Mouse (Mus musculus) forebrain, embryonic 13.5 days (tissue): ENCODE results near the gene Col19a1. TPM values are rescaled to one million over a fixed set of nuclear protein-coding genes. Genes with fewer than 3 reads are reported as not detected.

Experiments used
- ATAC-seq: fragments of 200-750 bp; cut with Nextera tagmentation; 2 replicates; pipeline ENCODE4 v1.8.0; 2017
- H3K27ac ChIP-seq: fragments of 300-500 bp; sonication (generic); 2 replicates; pipeline ENCODE4 v1.5.1; 2015; ENCODE audit warnings: inconsistent platforms, mild to moderate bottlenecking, moderate library complexity
- H3K27me3 ChIP-seq: fragments of 300-500 bp; sonication (generic); 2 replicates; pipeline ENCODE4 v1.6.1; 2015; ENCODE audit warnings: mild to moderate bottlenecking, inconsistent platforms
- H3K36me3 ChIP-seq: fragments of 300-500 bp; sonication (generic); 2 replicates; pipeline ENCODE4 v1.6.1; 2015; ENCODE audit warnings: mild to moderate bottlenecking, inconsistent platforms; ENCODE audit not compliant: poor library complexity, severe bottlenecking
- H3K4me1 ChIP-seq: fragments of 300-500 bp; sonication (generic); 2 replicates; pipeline ENCODE4 v1.6.1; 2015; ENCODE audit warnings: inconsistent platforms
- H3K4me2 ChIP-seq: fragments of 300-500 bp; sonication (generic); 2 replicates; pipeline ENCODE4 v1.6.1; 2015; ENCODE audit warnings: inconsistent platforms, mild to moderate bottlenecking, moderate library complexity
- H3K4me3 ChIP-seq: fragments of 300-500 bp; sonication (generic); 2 replicates; pipeline ENCODE4 v1.5.1; 2015; ENCODE audit warnings: mild to moderate bottlenecking, inconsistent platforms
- H3K9ac ChIP-seq: fragments of 300-500 bp; sonication (generic); 2 replicates; pipeline ENCODE4 v1.6.1; 2015; ENCODE audit warnings: mild to moderate bottlenecking, inconsistent platforms
- H3K9me3 ChIP-seq: fragments of 300-500 bp; sonication (generic); replicated peaks from 2 replicates; pipeline ENCODE4 v1.6.1; 2016; ENCODE audit warnings: inconsistent platforms
- WGBS: fragments of 180-500 bp; shearing (Covaris S2); methylation state at CpG from one replicate; pipeline ENCODE4 v1.1.7; 2015; 5-methylcytosine and 5-hydroxymethylcytosine counted together
- polyA plus RNA-seq: library from polyadenylated mRNA; unstranded; fragments of >200 nt; fragmentation: Nextera tagmentation; extraction: Ambion mirVana; gene quantifications from 2 replicates; pipeline ENCODE4 v1.2.1, GENCODE M21; 2015

The Col19a1 gene
- polyA plus RNA-seq, 1 experiment from 2014 or later = 0.48 TPM

DNA sequence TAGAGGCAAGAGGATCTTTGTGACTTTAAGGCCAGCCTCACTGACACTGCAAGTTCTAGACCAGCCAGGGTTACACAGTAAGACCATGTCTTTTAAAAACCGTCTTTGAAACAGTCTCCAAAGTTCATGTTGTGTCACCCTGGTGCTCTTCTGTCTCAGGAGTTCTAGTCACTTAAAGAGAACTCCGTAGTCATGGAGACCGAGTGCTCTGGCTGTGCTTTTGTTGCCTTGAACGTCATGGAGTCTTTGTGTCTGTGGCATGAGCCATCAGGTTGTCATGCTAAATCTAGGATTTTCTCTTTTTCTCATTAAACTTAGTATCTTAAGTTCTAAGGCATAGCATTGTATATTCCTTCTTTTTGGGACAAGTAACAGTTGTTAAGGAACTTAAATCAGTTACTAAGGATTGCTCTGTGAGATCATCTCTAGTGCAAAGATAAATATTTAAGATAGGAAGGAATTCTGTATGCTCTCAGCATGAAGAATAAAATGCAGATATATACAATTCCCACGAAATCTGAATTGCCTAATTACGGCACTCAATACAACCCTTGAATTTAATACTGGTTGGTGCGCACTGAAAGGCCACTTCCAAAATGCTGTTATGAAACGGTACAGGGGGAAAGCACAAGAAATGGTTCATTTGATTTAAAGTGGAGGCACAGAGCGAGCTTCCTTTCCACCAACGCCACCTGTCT lies 134.6 kb downstream of the Col19a1 start:
- peak; percentile 71 for ATAC-seq
- whole genome bisulfite sequencing = 36% methylated on average over 10 of the region's 10 CpGs
- no peak overlapping the region for H3K27ac ChIP-seq
- H3K27me3 ChIP-seq = no peaks in the 10 kb centered on the region
- no peak overlapping the region for H3K9ac ChIP-seq
- no peak overlapping the region for H3K4me2 ChIP-seq
- H3K4me3 ChIP-seq = no peak overlapping the region
- H3K4me1 ChIP-seq = peaks cover 10% of the 10 kb centered on the region
- no peaks in the 10 kb centered on the region for H3K36me3 ChIP-seq
- no peaks in the 10 kb centered on the region for H3K9me3 ChIP-seq

DNA sequence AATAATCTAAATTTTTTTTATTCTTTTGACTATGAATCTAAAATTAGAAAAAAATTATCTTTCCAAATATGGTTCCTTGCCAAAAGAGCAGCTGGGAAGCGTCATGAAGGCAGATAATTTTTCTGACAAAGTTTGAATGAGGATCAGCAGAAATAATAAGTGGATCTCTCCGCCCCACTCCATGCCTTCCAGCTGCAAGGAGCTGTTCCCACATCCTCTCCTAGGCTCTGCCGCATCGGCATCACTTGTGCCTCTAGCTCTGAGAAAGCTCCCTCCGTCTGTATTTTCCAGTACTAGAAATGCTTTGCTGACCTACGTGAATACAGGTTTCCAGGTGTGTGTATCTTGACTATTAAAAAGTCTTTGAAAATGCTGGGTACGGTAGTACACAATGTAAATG lies 135.1 kb downstream of the Col19a1 start:
- no peaks in the 10 kb centered on the region for H3K36me3 ChIP-seq
- WGBS = 60% methylated on average over 7 of the region's 7 CpGs
- ATAC-seq = no peak

DNA sequence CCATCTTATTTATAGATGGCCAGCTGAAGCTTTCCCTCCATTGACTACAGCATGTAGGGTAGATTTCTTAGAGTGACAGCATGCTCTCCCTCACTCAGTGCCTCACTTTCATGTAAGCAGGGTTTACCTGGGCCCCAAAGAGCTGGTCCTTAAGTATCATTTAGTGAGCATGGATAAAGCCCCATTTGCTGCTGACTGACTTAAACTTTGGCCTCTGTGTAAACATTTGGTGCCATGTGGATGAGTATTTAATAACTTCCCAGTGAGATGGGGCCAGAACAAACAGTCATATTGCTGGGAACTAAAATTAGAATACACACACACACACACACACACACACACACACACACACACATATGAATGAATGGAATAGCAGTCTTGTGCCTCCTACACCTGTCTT lies 149.8 kb downstream of the Col19a1 start:
- no peak for ATAC-seq
- Histone ChIP-seq H3K27ac (no peak overlapping the region), H3K27me3 (no peaks in the 10 kb centered on the region), H3K4me2 (no peak overlapping the region), H3K9me3 (no peaks in the 10 kb centered on the region), H3K36me3 (no peaks in the 10 kb centered on the region), H3K4me1 (no peaks in the 10 kb centered on the region), H3K4me3 (no peak overlapping the region), H3K9ac (no peak overlapping the region)

More for the DNA sequence above, 135.1 kb downstream of the Col19a1 start:
- no peak overlapping the region for H3K4me2 ChIP-seq
- H3K4me1 ChIP-seq = peaks cover 10% of the 10 kb centered on the region
- H3K9ac ChIP-seq = no peak overlapping the region
- H3K9me3 ChIP-seq = no peaks in the 10 kb centered on the region
- H3K27me3 ChIP-seq = no peaks in the 10 kb centered on the region
- H3K4me3 ChIP-seq = no peak overlapping the region
- H3K27ac ChIP-seq = no peak overlapping the region

DNA sequence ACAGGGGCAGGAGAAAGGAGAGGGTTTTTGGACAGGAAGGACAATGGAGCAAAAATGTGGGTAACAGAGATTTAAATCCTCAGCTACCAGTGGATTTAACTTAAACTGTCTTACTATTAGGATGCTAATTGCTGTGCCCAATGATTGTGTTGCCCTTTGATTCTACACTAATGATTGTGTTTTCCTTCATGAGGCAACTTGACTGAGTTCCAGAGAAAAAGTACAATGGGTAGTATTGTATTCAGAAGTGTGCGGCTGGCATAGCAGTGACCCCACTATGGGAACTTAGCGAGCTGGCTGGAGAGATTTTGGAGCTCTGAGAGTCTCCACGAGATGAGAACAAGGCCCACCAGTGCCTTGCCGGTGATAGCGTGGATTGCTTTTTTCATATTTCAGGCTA lies 159.0 kb downstream of the Col19a1 start:
- H3K36me3 ChIP-seq = no peaks in the 10 kb centered on the region
- no peaks in the 10 kb centered on the region for H3K4me1 ChIP-seq

DNA sequence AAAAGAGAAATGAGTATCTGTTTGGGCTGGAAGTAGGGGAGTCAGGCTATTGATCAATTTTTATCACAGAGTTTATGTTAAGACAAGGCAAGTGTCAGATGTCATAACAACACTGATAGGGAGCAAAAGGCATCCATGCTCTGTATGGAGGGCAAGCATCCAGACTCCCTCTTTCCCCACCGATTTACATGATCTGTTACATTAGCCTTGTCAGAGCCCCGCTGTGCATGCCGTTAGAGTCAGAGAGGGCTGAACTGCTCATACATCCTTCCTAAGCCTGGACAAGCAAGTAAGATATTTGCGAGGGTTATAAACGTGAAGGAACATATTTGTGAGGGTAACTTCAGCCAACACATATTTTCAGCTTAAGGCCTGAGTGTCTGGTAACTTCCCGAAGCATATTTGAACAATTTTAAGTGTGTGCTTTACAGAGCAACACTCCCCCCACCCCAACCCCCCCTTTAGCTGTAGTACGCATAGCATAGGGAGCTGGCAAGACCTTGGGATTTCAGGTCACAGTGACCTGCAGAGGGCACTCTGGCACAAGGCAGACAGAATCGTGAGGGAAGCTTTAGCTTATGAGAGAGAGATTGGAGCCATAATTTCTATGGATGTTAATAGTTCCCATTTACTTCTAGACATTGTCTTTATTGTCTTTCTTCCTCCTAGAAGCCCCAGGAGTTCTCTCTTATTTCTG lies 209.0 kb downstream of the Col19a1 start:
- peak; percentile 65; the same call in 1 of the 2 replicates for ATAC-seq
- 41% methylated on average over 8 of the region's 8 CpGs for WGBS

More for the DNA sequence above, 159.0 kb downstream of the Col19a1 start:
- Histone ChIP-seq H3K9ac (no peak overlapping the region), H3K27me3 (no peaks in the 10 kb centered on the region), H3K4me3 (no peak overlapping the region), H3K9me3 (no peaks in the 10 kb centered on the region), H3K4me2 (no peak overlapping the region), H3K27ac (no peak overlapping the region)
- no peak for ATAC-seq
- 72% methylated on average over 5 of the region's 5 CpGs for WGBS

DNA sequence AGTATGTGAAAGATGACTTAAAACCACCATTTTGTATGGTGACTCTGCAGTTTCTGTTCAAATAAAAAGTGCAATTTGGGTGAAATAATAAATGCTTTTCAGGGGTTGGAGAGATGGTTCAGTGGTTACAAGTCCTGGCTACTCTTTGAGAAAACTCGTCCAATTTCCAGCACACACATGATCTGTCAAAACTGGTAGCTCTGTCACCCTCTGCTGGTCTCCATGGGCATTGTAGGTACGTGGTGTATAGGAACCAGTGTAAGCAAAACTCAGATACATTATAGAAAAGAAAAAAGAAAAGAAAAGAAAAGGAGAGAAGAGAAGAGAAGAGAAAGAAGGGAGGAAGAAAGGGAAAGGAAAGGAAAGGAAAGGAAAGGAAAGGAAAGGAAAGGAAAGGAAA lies 212.4 kb downstream of the Col19a1 start:
- H3K4me2 ChIP-seq = no peak overlapping the region
- H3K9me3 ChIP-seq = no peaks in the 10 kb centered on the region
- H3K9ac ChIP-seq = no peak overlapping the region
- 27% methylated on average over 2 of the region's 2 CpGs for WGBS
- H3K27ac ChIP-seq = no peak overlapping the region
- no peak overlapping the region for H3K4me3 ChIP-seq
- H3K4me1 ChIP-seq = no peaks in the 10 kb centered on the region
- H3K27me3 ChIP-seq = no peaks in the 10 kb centered on the region
- no peaks in the 10 kb centered on the region for H3K36me3 ChIP-seq
- no peak for ATAC-seq

More for the DNA sequence above, 209.0 kb downstream of the Col19a1 start:
- Histone ChIP-seq H3K9ac (no peak overlapping the region), H3K4me1 (no peaks in the 10 kb centered on the region), H3K4me2 (no peak overlapping the region), H3K36me3 (no peaks in the 10 kb centered on the region), H3K4me3 (no peak overlapping the region), H3K27ac (no peak overlapping the region), H3K27me3 (no peaks in the 10 kb centered on the region), H3K9me3 (no peaks in the 10 kb centered on the region)

DNA sequence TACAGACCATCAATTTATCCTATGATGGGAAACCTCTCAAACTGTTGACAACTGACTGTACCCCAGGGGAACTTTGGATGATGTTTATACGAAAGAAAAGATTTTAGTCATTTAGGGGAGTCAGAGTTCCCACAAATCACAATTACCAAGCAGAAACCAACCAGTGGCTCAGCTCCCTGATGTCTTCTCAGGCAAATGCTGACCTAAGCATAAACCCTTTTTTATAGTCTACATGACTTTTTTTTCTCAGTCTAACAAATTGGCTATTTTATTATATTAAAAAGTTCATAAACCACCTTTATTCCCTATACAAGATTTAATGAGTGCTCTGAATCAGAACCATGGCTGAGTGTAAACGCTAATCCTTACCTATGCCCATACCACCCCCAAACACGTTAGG lies 213.6 kb downstream of the Col19a1 start:
- Histone ChIP-seq H3K27me3 (no peaks in the 10 kb centered on the region), H3K9ac (no peak overlapping the region), H3K4me3 (no peak overlapping the region), H3K4me1 (no peaks in the 10 kb centered on the region), H3K9me3 (no peaks in the 10 kb centered on the region), H3K36me3 (no peaks in the 10 kb centered on the region), H3K27ac (no peak overlapping the region), H3K4me2 (no peak overlapping the region)
- no peak for ATAC-seq
- 89% methylated on average over 3 of the region's 3 CpGs for WGBS

DNA sequence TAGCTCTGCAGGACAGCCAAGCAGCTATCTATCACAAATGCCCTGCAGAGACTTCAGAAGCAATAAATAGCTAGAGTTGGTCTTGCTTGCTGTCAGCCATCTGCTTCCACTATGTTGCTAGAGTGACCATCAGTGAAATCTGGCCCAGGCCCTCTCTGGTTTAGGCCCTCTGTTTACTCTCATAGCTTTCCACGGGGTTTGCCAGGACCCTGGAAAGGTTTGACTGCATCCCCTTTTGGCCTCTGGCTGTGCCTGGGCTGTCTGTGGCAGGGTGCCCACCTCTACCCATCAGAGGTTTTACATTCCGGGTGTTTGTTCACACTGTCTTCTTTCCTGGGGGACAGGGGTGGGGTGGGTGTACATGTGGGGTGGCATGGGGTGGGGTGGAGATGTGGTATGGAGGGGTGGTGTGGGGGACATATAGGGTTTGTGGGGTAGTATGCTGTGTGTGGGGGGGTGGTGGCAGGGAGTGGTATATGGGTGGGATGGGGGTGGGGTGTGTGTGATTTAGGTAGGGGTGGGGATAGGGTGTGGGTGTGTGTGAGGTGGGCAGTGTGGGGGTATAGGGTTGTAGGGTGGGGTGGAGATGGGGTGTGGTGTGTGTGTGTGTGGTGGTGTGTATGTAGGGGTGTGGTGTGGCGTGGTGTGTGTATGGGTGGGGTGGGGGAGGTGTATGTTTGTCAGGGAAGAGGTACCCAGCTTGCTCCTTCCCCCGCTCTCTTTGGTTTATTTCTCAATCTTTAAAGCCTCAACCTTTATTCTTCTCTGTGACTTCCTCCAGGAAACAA lies 214.6 kb downstream of the Col19a1 start:
- H3K36me3 ChIP-seq = no peaks in the 10 kb centered on the region
- WGBS = 87% methylated on average over 4 of the region's 4 CpGs
- no peak overlapping the region for H3K9ac ChIP-seq
- H3K9me3 ChIP-seq = no peaks in the 10 kb centered on the region
- ATAC-seq = peak; percentile 27; the same call in 1 of the 2 replicates
- H3K4me3 ChIP-seq = no peak overlapping the region
- no peaks in the 10 kb centered on the region for H3K4me1 ChIP-seq
- no peaks in the 10 kb centered on the region for H3K27me3 ChIP-seq
- H3K4me2 ChIP-seq = no peak overlapping the region
- H3K27ac ChIP-seq = no peak overlapping the region

DNA sequence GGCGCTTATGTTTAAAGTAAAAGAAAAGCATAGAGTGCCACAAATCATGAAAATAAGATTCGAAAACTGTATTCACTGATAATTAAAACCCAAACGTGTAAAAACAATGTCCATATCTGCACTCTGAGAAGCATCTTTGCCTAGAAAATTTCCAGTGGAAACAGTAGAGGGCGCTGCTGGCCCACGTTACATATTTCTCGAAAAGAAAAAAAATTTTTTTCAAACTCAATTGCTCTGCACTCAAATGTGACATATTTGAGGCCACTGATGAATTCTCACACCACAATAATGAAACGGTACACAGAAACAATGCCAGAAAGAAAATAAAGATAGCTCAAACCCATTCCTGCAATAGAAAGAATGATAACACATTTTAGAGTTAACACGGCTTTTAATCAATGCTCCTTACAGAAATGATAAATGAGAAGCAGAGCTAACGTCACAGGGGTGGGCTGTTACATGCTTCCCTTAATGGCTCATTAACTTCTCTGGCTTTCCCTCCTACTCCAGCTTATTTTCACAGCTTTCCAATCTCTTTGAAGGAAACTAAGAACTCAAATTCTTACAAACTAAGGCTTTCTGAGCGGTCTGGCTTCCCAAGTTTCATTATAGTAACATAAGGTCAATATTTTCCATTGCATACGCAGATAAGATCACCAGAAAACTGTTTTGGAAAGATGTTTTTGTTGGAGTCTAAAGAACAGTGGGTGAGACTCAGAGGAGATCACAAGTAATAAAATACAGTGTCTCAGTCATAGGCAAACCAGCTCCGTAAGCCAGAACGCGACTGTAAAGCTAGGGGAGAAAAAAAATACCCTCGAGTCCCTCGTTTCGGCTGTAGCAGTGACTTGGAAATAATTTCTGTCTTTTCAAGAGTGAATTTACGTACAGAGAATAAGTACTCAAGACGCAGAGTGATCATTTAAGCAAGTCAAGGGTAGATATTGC lies 219.4 kb downstream of the Col19a1 start:
- 47% methylated on average over 19 of the region's 19 CpGs for whole genome bisulfite sequencing

DNA sequence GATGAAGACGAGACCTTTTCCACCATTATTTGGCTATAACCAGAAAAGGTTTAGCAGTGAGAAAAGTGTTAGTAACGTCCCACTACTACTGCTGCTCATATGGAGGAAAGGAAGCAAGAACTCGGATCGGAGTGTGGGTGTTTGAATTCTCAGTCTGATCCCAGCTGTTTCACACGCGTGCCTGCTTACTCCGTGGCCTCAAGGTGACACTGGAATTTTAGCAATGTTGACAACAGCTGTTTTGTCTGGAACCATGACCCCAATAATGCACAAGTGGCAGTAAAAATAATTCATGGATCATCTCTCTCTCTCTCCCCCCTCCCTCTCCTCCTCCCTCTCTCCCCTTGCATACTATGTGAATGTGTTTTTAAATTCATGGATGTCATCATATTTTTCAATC lies 222.5 kb downstream of the Col19a1 start:
- no peaks in the 10 kb centered on the region for H3K36me3 ChIP-seq
- H3K27me3 ChIP-seq = no peaks in the 10 kb centered on the region
- H3K27ac ChIP-seq = no peak overlapping the region
- H3K4me2 ChIP-seq = no peak overlapping the region
- no peak overlapping the region for H3K4me3 ChIP-seq
- H3K9me3 ChIP-seq = no peaks in the 10 kb centered on the region
- no peaks in the 10 kb centered on the region for H3K4me1 ChIP-seq
- 86% methylated on average over 7 of the region's 7 CpGs for WGBS
- H3K9ac ChIP-seq = no peak overlapping the region
- ATAC-seq = no peak

More for the DNA sequence above, 219.4 kb downstream of the Col19a1 start:
- H3K36me3 ChIP-seq = no peaks in the 10 kb centered on the region
- no peak overlapping the region for H3K4me2 ChIP-seq
- H3K4me3 ChIP-seq = no peak overlapping the region
- no peak overlapping the region for H3K27ac ChIP-seq
- ATAC-seq = 0 out of 2 replicates have a peak, but pooled peaks have one; percentile 16
- H3K9me3 ChIP-seq = no peaks in the 10 kb centered on the region
- no peak overlapping the region for H3K9ac ChIP-seq
- no peaks in the 10 kb centered on the region for H3K4me1 ChIP-seq
- no peaks in the 10 kb centered on the region for H3K27me3 ChIP-seq

DNA sequence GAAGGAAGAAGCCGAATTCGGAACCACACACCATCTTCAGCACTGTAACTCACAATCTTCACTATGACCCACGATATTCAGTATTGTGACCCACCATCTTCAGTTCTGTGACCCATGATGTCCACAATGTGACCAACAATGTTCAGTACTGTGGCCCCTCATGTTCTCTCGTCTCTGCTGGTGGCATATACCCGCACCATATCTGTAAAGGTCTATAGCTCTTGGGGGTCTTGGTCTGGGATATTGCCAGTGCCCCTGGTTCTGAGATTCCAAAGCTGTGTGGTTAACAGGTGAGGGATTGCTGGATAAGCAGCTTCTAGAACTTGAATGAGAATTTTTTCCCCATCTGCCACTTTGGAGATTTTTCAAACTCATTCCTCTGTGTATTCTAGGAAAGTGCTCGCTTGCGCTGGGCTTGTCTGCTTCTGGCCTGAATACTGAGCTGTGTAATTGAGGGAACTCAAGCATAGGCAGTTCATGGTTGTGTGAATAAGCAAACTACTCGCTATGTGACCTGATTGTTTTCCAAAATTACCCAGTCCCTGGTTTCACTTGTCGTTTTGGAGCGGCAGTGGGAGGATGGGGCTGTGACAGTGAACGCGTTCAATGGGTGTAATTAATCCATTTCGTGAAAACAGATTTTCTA lies 225.2 kb downstream of the Col19a1 start:
- H3K4me2 ChIP-seq = no peak overlapping the region
- no peaks in the 10 kb centered on the region for H3K27me3 ChIP-seq
- peak; percentile 84 for ATAC-seq
- H3K4me3 ChIP-seq = no peak overlapping the region
- H3K9ac ChIP-seq = no peak overlapping the region
- no peaks in the 10 kb centered on the region for H3K9me3 ChIP-seq
- H3K4me1 ChIP-seq = no peaks in the 10 kb centered on the region
- WGBS = 70% methylated on average over 13 of the region's 13 CpGs
- H3K36me3 ChIP-seq = no peaks in the 10 kb centered on the region
- no peak overlapping the region for H3K27ac ChIP-seq
